ENCODE assay signal across 8 mouse cellular contexts in the genomic region with DNA sequence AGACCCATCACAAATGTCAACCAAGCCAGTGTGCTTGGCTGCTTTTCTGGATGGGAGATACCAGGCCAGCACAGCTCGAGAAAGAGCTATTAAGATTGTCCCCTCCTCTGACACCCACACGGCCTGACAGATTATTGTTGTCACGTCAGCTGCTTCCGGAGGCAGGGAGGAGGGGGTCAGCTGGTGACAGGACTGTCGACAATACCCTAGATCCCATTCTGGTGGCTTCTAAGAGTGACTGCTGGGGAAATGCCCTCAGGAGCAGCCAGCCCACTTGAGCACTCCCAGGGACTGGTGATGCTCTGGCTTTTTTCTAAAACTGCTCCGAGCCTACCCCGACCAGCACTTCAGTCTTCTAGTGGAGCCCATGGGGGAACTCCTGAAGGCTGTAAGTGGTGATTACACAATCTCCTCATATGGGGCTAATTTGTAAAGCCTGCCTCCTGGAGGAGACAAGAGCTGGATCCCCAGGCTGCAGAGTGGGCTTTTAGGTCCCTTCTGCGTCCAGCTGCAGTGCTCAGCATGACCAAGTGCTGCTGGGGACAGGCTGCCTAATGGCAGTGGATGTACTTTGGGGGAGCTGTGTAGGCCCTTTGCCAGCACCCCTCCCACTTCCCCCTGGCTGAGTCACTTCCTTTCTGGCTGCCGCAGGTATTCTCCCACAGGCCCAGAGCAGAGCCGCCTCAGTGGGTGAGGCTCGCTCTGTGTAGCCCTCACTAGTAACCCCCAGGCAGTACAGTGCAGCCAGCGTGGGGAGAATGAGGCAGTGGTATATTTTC. TPM values are rescaled to one million over a fixed set of nuclear protein-coding genes. Genes with fewer than 3 reads are reported as not detected.
DNase-seq lines count a peak whose midpoint lies in the region; ATAC-seq and TF ChIP-seq lines count a peak whose summit lies in the region.

No protein-coding gene starts in this region.

- ATAC-seq in hindbrain, embryonic 11.5 days (ENCODE audit: low FRiP score): peak; percentile 64

- DNase-seq in frontal cortex, adult 2 months (ENCODE audit: extremely low spot score in 1 of 2, low spot score in 1 of 2): peak; percentile 56 to 88
- peak; percentile 36 for DNase-seq in hindbrain, embryonic 11.5 days (ENCODE audit: low spot score)
- peak; percentile 57 to 65 for DNase-seq in layer of hippocampus, postnatal 25 days (ENCODE audit: extremely low spot score in 1 of 2, low spot score in 1 of 2)
- DNase-seq in lung, postnatal 10 days: peak; percentile 92
- peak; percentile 56 for DNase-seq in retina, embryonic 14.5 days (ENCODE audit: low spot score)
- DNase-seq in thymus, postnatal 36 days: peak; percentile 78 to 85

- H3K9ac ChIP-seq in ES-Bruce4 (ENCODE audit: low read depth, poor library complexity, severe bottlenecking): no peak overlapping the region
- peak overlapping the region; percentile 31 for H3K9ac ChIP-seq in hindbrain, embryonic 11.5 days (ENCODE audit: low read depth, low read length)

- peak overlapping the region; percentile 20 for H3K27ac ChIP-seq in ES-Bruce4 (ENCODE audit: insufficient read depth, low read length)
- H3K27ac ChIP-seq in brown adipose tissue, adult 24 weeks (replicated peaks; ENCODE audit: low read depth, low read length): peak overlapping the region; percentile 96
- H3K27ac ChIP-seq in hindbrain, embryonic 11.5 days (ENCODE audit: low read depth, low read length): peak overlapping the region; percentile 63

- H3K4me3 ChIP-seq in ES-Bruce4 (ENCODE audit: low read depth, low read length): peak overlapping the region; percentile 19; the same call in 1 of the 2 replicates
- peak overlapping the region; percentile 19 for H3K4me3 ChIP-seq in brown adipose tissue, adult 24 weeks (ENCODE audit: insufficient read depth, low read depth, low read length)
- no peak overlapping the region for H3K4me3 ChIP-seq in hindbrain, embryonic 11.5 days (ENCODE audit: low read depth, low read length)

- H3K36me3 ChIP-seq in ES-Bruce4 (ENCODE audit: control insufficient read depth, insufficient read depth, low read length, poor library complexity, severe bottlenecking): no peaks in the 10 kb centered on the region
- H3K36me3 ChIP-seq in hindbrain, embryonic 11.5 days (ENCODE audit: control insufficient read depth, insufficient read depth, low read length): no peaks in the 10 kb centered on the region

- no peak for TF ChIP-seq POLR2A in ES-Bruce4 (IDR thresholded peaks at IDR 0.05; ENCODE audit: insufficient read depth, low read length)

- TF ChIP-seq EP300 in ES-Bruce4 (IDR thresholded peaks at IDR 0.05; ENCODE audit: insufficient read depth, low read depth, low read length): no peak

- no peak overlapping the region for H3K4me2 ChIP-seq in hindbrain, embryonic 11.5 days (replicated peaks; ENCODE audit: low read depth, low read length)

- H3K9me3 ChIP-seq in ES-Bruce4 (replicated peaks; ENCODE audit: control insufficient read depth, insufficient read depth, low read length, poor library complexity, severe bottlenecking): no peaks in the 10 kb centered on the region
- no peaks in the 10 kb centered on the region for H3K9me3 ChIP-seq in hindbrain, embryonic 11.5 days (ENCODE audit: control insufficient read depth, low read length)

- peaks cover 2% of the 10 kb centered on the region for H3K4me1 ChIP-seq in ES-Bruce4 (ENCODE audit: control insufficient read depth, insufficient read depth, low read length)
- peaks cover 36% of the 10 kb centered on the region for H3K4me1 ChIP-seq in brown adipose tissue, adult 24 weeks (ENCODE audit: control insufficient read depth, insufficient read depth, insufficient read length, low read length)
- H3K4me1 ChIP-seq in hindbrain, embryonic 11.5 days (replicated peaks; ENCODE audit: control insufficient read depth, insufficient read depth, low read length): peaks cover 12% of the 10 kb centered on the region

- H3K27me3 ChIP-seq in ES-Bruce4 (ENCODE audit: control insufficient read depth, insufficient read depth, low read length, poor library complexity, severe bottlenecking): no peaks in the 10 kb centered on the region
- no peaks in the 10 kb centered on the region for H3K27me3 ChIP-seq in hindbrain, embryonic 11.5 days (ENCODE audit: control insufficient read depth, insufficient read depth, low read length)

- no peak for TF ChIP-seq CTCF in ES-Bruce4 (IDR thresholded peaks at IDR 0.05; ENCODE audit: low read depth, low read length)

- 9% methylated on average over 12 of the region's 12 CpGs for WGBS in hindbrain, embryonic 11.5 days

RNA-seq across cellular contexts. Expression of gene Stk40, which starts 6.8 kb away (rescaled TPM):
- 36.4 and 37.5 TPM in 2 replicates for polyA plus RNA-seq in ES-Bruce4 (2011; ENCODE audit: insufficient read depth, insufficient read length, low read depth, missing spikeins)
- 53.8 and 65.5 TPM in 2 replicates for polyA plus RNA-seq in brown adipose tissue, adult 24 weeks (2012; ENCODE audit: insufficient read depth, insufficient read length, missing spikeins)
- polyA plus RNA-seq in frontal cortex, adult 2 months (2012; rRNA removed): 18.9 and 22.2 TPM in 2 replicates
- polyA plus RNA-seq in hindbrain, embryonic 11.5 days (2014; fragmentation: Nextera tagmentation; extraction: Ambion mirVana): 19.0 and 26.0 TPM in 2 replicates
- 10 to 100 TPM; 23.7 to 26.1 TPM for total RNA-seq in layer of hippocampus, postnatal 25 days (2021)

RNA-seq across cellular contexts. Expression of gene Lsm10, which starts 14.1 kb away (rescaled TPM):
- 25.4 and 28.8 TPM in 2 replicates for polyA plus RNA-seq in ES-Bruce4 (2011; ENCODE audit: insufficient read depth, insufficient read length, low read depth, missing spikeins)
- polyA plus RNA-seq in brown adipose tissue, adult 24 weeks (2012; ENCODE audit: insufficient read depth, insufficient read length, missing spikeins): 19.2 and 24.1 TPM in 2 replicates
- 25.3 and 26.7 TPM in 2 replicates for polyA plus RNA-seq in frontal cortex, adult 2 months (2012; rRNA removed)
- polyA plus RNA-seq in hindbrain, embryonic 11.5 days (2014; fragmentation: Nextera tagmentation; extraction: Ambion mirVana): 44.1 and 45.5 TPM in 2 replicates
- 10 to 100 TPM; 14.7 to 17.6 TPM for total RNA-seq in layer of hippocampus, postnatal 25 days (2021)

RNA-seq across cellular contexts. Expression of gene Eva1b, which starts 37.0 kb away (rescaled TPM):
- 13.6 and 15.9 TPM in 2 replicates for polyA plus RNA-seq in ES-Bruce4 (2011; ENCODE audit: insufficient read depth, insufficient read length, low read depth, missing spikeins)
- polyA plus RNA-seq in brown adipose tissue, adult 24 weeks (2012; ENCODE audit: insufficient read depth, insufficient read length, missing spikeins): 8.6 and 13.5 TPM in 2 replicates
- polyA plus RNA-seq in frontal cortex, adult 2 months (2012; rRNA removed): 8.6 and 9.3 TPM in 2 replicates
- 33.1 and 36.0 TPM in 2 replicates for polyA plus RNA-seq in hindbrain, embryonic 11.5 days (2014; fragmentation: Nextera tagmentation; extraction: Ambion mirVana)
- total RNA-seq in layer of hippocampus, postnatal 25 days (2021): 1 to 10 TPM; 2.8 to 3.1 TPM

RNA-seq across cellular contexts. Expression of gene Oscp1, which starts 52.2 kb away (rescaled TPM):
- polyA plus RNA-seq in ES-Bruce4 (2011; ENCODE audit: insufficient read depth, insufficient read length, low read depth, missing spikeins): 2.8 and 5.3 TPM in 2 replicates
- 16.3 and 26.3 TPM in 2 replicates for polyA plus RNA-seq in brown adipose tissue, adult 24 weeks (2012; ENCODE audit: insufficient read depth, insufficient read length, missing spikeins)
- polyA plus RNA-seq in frontal cortex, adult 2 months (2012; rRNA removed): 19.7 and 22.3 TPM in 2 replicates
- polyA plus RNA-seq in hindbrain, embryonic 11.5 days (2014; fragmentation: Nextera tagmentation; extraction: Ambion mirVana): 26.4 and 27.1 TPM in 2 replicates
- 10 to 100 TPM; 47.4 to 49.7 TPM for total RNA-seq in layer of hippocampus, postnatal 25 days (2021)

RNA-seq across cellular contexts. Expression of gene Sh3d21, which starts 52.7 kb away (rescaled TPM):
- polyA plus RNA-seq in ES-Bruce4 (2011; ENCODE audit: insufficient read depth, insufficient read length, low read depth, missing spikeins): 5.5 and 6.0 TPM in 2 replicates
- polyA plus RNA-seq in brown adipose tissue, adult 24 weeks (2012; ENCODE audit: insufficient read depth, insufficient read length, missing spikeins): 2.1 and 3.5 TPM in 2 replicates
- 1.0 TPM in 2 replicates for polyA plus RNA-seq in frontal cortex, adult 2 months (2012; rRNA removed)
- polyA plus RNA-seq in hindbrain, embryonic 11.5 days (2014; fragmentation: Nextera tagmentation; extraction: Ambion mirVana): 2.0 and 2.7 TPM in 2 replicates
- 1 to 10 TPM in 1 of 2 experiments, under 1 TPM in 1; 0.62 to 1.0 TPM for total RNA-seq in layer of hippocampus, postnatal 25 days (2021)

Comparison
In these comparisons a context has a peak if more than half of its experiments do, and no peak if none do; other contexts are left out.
1. H3K27ac ChIP-seq: peak in every context shown above with its lines; median percentile 96 in brown adipose tissue, adult 24 weeks; 63 in hindbrain, embryonic 11.5 days; 20 in ES-Bruce4.
2. DNase-seq: peak in every context shown above with its lines; median percentile 92 in lung, postnatal 10 days; 82 in thymus, postnatal 36 days; 72 in frontal cortex, adult 2 months; 61 in layer of hippocampus, postnatal 25 days; 56 in retina, embryonic 14.5 days; 36 in hindbrain, embryonic 11.5 days.